Mouse (Mus musculus): Measurements from ENCODE around the gene Hcfc1. TPM values are rescaled to one million over a fixed set of nuclear protein-coding genes. Genes with fewer than 3 reads are reported as not detected.

Hcfc1 gene
- polyA plus RNA-seq (2016; fragmentation: Nextera tagmentation; extraction: Ambion mirVana): 69.6 and 78.0 TPM in 2 replicates

DNA sequence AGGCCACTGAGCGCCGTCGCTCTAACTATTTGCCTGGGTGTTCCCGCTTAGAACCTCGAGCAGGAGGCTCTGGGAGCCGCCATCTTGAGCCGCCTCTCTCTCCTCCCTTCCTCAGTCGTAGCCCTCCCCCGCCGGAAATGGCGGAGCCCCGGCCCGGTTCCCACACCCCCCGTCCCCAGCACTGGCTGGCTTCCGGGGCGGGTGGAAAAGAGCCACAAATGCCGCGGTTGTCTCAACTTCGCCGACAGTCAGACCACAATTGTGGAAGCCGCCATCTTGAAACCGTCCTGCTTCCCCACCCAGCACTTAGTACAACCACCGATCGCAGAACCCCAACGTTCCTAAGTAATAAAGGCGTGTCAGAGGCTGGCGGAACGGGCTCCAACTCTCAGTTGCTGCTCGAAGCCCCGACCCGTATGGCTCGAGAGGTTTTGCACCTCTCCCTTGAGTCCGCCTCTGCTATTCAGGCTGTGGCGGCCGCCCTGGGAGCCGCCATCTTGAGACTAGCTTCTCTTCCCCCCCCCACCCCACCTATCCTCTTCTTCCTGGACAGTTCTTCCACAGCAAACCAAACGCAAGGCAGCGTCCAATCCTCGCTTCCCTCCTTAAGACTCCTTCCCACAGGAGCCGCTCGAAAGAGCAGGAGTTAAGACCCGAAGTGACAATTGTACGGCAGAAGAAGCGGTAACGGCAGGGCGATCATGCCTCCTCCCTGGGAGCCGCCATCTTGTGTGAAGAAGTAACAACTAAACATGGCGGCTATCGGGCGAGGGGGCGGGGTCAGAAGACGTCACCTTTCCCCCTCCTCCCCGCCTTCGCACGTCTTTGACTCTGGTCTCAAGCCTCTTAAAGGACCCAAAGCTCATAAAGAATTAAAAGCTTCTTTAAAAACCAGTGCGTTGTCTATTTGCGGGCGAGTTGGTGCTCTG lies at the start of gene Hcfc1:
Gene Hcfc1 (minus strand): TSS at position 110 of the 929 bp plus-strand sequence.
- Histone ChIP-seq H3K27ac (replicated peaks) (peak within 1 kb of the TSS; percentile 96), H3K27me3 (ENCODE audit: low read depth, poor library complexity, severe bottlenecking) (0 out of 2 replicates have a peak, but pooled peaks cover 14% of the 10 kb centered on the region), H3K4me1 (peaks cover 22% of the 10 kb centered on the region), H3K36me3 (peaks cover 33% of the 10 kb centered on the region), H3K9me3 (replicated peaks) (0 out of 2 replicates have a peak, but pooled peaks cover 4% of the 10 kb centered on the region), H3K4me3 (peak within 1 kb of the TSS; percentile 73)
- WGBS: 16% methylated on average over 58 of the region's 58 CpGs
- DNase-seq (ENCODE audit: low spot score): peak; percentile 84

DNA sequence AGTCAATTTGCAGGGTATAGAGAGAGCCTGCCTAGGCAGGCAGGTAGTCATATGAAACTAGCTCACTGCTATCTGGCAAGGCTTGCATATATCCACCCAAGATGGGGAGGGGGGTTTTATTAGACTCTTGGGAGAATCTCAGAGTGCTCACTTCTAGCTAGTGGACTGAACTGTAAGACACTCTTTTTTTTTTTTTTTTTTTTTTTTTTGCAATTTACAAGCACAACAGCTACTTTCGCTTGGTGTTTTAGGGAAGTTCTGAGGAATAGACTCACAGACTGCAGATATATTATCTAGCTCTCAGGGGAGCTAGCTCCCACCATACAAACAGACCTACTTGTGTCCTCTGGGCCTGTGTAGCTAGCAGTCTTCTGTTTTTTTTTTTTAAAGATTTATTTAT lies 48.4 kb upstream of the Hcfc1 start:
- DNase-seq (ENCODE audit: low spot score): no peak
- no peaks in the 10 kb centered on the region for H3K4me1 ChIP-seq
- H3K27me3 ChIP-seq (ENCODE audit: low read depth, poor library complexity, severe bottlenecking): no peaks in the 10 kb centered on the region
- H3K9me3 ChIP-seq (replicated peaks): no peaks in the 10 kb centered on the region
- no peak overlapping the region for H3K27ac ChIP-seq (replicated peaks)
- no peak overlapping the region for H3K4me3 ChIP-seq
- WGBS: 92% methylated on average over 1 of the region's 1 CpGs
- peaks cover 44% of the 10 kb centered on the region for H3K36me3 ChIP-seq

DNA sequence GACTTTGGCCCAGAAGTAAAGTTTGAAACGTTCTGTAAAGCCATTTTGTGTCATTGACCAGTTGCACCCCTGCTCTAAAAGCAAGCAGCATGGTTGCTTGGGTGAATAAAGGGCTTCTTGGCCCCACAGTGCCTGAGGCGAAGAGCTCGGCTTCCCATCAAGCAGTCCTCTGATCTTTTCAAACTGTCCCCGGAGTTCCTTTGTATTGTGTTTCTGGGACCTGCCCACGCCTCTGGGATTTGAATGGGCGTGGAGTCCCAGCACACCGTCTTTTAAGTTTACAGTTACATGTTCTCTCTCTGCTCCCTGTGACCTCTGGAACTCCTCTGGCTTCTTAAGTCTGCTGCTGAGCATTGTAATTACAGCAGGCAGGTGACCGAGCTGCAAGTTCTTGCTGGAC lies 41.9 kb upstream of the Hcfc1 start:
- no peak for DNase-seq (ENCODE audit: low spot score)
- WGBS: 30% methylated on average over 8 of the region's 8 CpGs
- Histone ChIP-seq H3K27ac (replicated peaks) (no peak overlapping the region), H3K36me3 (no peaks in the 10 kb centered on the region), H3K4me1 (peaks cover 5% of the 10 kb centered on the region), H3K4me3 (no peak overlapping the region), H3K27me3 (ENCODE audit: low read depth, poor library complexity, severe bottlenecking) (0 out of 2 replicates have a peak, but pooled peaks cover 4% of the 10 kb centered on the region), H3K9me3 (replicated peaks) (no peaks in the 10 kb centered on the region)

DNA sequence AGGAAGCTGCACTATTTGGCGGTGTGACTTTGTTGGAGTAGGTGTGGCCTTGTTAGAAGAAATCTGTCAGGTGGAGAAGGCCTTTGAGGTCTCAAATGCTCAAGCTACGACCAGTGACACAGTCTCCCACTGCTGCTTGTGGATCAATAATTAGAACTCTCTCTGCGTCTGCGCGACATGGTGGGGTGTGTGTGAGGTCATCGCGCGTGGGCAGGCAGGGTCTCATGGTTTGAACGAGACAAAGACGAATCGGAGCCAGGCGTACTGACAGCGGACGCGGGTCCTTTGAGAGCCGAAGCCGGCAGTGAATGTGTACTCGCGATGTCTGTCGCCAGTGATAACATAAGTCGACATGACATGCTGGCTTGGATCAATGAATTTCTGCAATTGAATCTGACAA lies 40.2 kb upstream of the Hcfc1 start:
- H3K9me3 ChIP-seq (replicated peaks): no peaks in the 10 kb centered on the region
- H3K4me3 ChIP-seq: no peak overlapping the region
- H3K27ac ChIP-seq (replicated peaks): no peak overlapping the region
- no peaks in the 10 kb centered on the region for H3K36me3 ChIP-seq
- peaks cover 5% of the 10 kb centered on the region for H3K4me1 ChIP-seq
- H3K27me3 ChIP-seq (ENCODE audit: low read depth, poor library complexity, severe bottlenecking): 0 out of 2 replicates have a peak, but pooled peaks cover 4% of the 10 kb centered on the region
- 85% methylated on average over 21 of the region's 21 CpGs for WGBS
- no peak for DNase-seq (ENCODE audit: low spot score)

DNA sequence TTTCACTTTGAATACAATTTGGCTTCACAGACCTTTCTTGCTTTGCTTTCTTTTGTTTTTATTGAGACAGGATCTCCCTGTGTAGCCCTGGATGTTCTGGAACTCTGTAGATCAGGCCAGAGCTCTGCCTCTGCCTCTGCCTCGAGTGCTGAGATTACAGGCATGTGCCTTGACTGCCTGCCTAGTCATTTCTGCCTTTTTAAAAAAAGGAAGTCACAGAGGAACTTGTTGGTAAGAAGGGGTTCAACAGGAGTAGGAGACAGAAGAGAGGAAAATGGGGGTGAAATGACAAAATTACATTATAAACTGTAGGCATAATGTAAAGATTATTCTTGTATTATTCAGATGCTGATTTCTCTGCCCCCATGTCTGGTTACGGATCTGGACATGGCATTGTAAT lies 37.5 kb upstream of the Hcfc1 start:
- peaks cover 14% of the 10 kb centered on the region for H3K4me1 ChIP-seq
- H3K36me3 ChIP-seq: no peaks in the 10 kb centered on the region
- DNase-seq (ENCODE audit: low spot score): no peak
- 74% methylated on average over 2 of the region's 2 CpGs for WGBS
- H3K27me3 ChIP-seq (ENCODE audit: low read depth, poor library complexity, severe bottlenecking): 0 out of 2 replicates have a peak, but pooled peaks cover 4% of the 10 kb centered on the region
- no peak overlapping the region for H3K4me3 ChIP-seq
- no peak overlapping the region for H3K27ac ChIP-seq (replicated peaks)
- H3K9me3 ChIP-seq (replicated peaks): no peaks in the 10 kb centered on the region

DNA sequence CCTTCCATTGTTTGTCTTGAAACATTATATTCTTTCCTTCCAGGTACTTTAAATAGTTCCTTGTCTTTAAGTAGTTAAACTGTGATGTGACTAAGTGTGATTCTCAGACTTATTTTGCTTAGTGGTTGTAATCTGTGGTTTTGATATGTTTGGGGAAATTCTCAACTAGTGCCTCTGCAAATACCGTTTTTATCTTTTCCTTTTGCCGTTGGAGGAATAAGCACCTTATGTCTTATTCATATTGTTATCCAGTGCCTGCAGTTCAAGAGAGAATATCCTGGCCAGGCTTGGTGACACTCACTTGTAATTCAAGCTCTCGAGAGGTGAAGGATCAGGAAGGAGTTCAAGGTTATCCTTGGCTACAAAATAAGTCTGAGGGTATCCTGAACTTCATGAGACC lies 34.9 kb upstream of the Hcfc1 start:
- H3K4me1 ChIP-seq: peaks cover 12% of the 10 kb centered on the region
- H3K9me3 ChIP-seq (replicated peaks): no peaks in the 10 kb centered on the region
- no peak overlapping the region for H3K4me3 ChIP-seq
- no peak overlapping the region for H3K27ac ChIP-seq (replicated peaks)
- H3K36me3 ChIP-seq: no peaks in the 10 kb centered on the region
- WGBS: 87% methylated on average over 3 of the region's 3 CpGs
- H3K27me3 ChIP-seq (ENCODE audit: low read depth, poor library complexity, severe bottlenecking): no peaks in the 10 kb centered on the region
- no peak for DNase-seq (ENCODE audit: low spot score)

DNA sequence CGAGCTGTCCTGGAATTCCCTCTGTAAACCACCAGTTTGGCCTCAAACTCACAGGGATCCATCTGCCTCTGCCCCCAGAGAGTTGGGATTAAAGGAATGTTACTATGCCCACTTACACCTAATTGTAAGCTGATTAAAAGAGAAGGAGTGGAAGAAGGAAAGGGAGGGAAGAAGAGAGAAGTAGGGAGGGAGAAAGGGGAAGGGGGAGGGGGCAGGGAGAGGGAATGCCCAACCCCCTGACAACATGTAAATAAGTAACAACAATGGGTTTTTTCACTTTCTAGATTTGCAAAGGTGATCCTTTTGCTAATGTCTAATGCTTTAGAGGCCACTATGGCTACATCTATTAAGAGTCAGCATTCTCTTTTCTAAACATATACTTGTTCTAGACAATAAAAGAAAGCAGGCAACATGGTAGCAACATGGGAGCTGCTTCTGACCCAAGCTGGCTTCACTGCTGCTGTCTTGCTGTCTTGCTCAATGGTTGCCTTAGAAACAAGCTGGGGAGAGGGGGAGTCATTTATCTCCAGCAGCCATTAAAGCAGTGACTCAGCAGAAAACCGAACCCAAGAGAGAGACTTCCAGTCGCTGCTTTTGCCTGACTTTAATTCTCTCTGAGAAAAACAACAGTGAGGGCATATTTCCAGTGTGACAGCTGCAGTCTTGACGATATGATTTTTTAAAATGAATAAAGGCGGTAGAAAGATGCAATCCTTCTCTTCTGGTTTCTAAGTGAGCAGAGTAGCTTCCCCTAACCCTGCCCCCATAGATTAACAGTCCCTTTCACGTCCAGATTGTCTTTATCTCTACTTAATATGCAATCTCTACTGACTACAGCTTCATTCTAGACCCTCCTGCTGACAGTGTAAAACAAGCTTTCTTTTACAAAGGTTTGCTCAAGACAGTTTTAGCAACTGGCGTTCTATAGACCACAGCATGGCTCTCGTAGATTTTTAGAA lies 33.0 kb upstream of the Hcfc1 start:
- WGBS: 31% methylated on average over 8 of the region's 8 CpGs
- no peaks in the 10 kb centered on the region for H3K27me3 ChIP-seq (ENCODE audit: low read depth, poor library complexity, severe bottlenecking)
- DNase-seq (ENCODE audit: low spot score): peak; percentile 38
- H3K36me3 ChIP-seq: no peaks in the 10 kb centered on the region
- peak overlapping the region; percentile 11; the same call in 1 of the 2 replicates for H3K4me3 ChIP-seq
- H3K9me3 ChIP-seq (replicated peaks): no peaks in the 10 kb centered on the region
- H3K27ac ChIP-seq (replicated peaks): peak overlapping the region; percentile 78
- H3K4me1 ChIP-seq: peaks cover 12% of the 10 kb centered on the region

DNA sequence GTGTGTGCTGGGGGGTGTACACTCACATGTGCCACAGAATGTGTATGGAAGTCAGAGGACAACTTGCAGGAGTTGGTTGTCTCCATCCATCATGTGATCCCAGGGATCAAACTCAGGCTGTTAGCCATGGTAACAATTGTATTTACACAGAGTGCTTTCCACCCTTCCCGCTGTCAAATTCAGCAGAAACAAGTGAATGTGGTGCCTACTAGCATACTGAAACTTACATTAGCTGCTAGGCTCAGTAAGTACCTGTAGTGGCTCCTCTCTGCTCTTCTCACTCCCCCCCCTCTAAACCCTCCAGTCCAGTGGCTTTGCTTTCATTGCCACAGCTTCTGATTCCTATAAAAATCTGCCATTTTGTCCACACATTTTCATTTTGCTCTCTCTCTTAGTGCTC lies 11.6 kb upstream of the Hcfc1 start:
- H3K4me3 ChIP-seq: no peak overlapping the region
- H3K4me1 ChIP-seq: no peaks in the 10 kb centered on the region
- WGBS: 76% methylated on average over 1 of the region's 1 CpGs
- H3K27ac ChIP-seq (replicated peaks): no peak overlapping the region
- H3K27me3 ChIP-seq (ENCODE audit: low read depth, poor library complexity, severe bottlenecking): no peaks in the 10 kb centered on the region
- no peak for DNase-seq (ENCODE audit: low spot score)
- no peaks in the 10 kb centered on the region for H3K9me3 ChIP-seq (replicated peaks)
- no peaks in the 10 kb centered on the region for H3K36me3 ChIP-seq

DNA sequence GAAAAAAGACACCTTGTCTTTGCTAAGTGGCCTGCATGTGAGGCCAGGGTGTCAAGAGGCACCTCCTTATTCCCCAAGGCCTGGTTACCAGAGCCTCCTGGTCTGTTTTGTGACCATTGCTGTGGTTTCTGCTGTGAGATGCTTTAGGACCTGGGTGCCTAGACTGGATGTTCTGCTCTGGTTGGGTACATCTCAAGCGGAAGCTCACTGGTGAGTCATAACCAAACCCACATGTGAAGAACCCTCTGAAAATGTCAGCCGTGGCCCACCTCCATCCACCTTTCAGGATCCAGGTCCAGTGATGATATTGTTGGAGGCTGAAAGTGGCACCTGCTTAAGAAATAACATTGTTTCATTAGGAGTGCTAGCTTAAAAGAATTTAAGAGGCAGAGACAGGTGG lies 10.1 kb upstream of the Hcfc1 start:
- H3K27me3 ChIP-seq (ENCODE audit: low read depth, poor library complexity, severe bottlenecking): no peaks in the 10 kb centered on the region
- 92% methylated on average over 2 of the region's 2 CpGs for WGBS
- no peaks in the 10 kb centered on the region for H3K9me3 ChIP-seq (replicated peaks)

DNA sequence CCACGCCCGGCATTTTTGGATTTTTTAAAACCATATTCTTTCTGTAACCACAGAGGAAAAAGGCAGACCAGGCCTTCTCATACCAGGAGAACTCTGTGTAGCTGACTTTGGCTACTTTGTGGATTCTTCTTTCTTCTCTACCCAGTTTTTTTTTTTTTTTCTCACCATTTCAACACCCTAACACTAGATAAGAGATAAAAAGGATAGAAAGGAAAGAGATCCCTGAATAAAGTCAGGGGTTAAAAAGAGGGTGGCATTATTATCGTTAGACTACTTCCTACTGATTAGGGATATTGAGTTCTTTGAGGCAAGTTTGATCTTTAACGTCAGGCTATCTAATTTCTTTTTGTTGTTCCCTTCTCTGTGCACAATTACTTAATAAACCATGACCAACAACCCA lies 6.6 kb upstream of the Hcfc1 start:
- WGBS: 85% methylated on average over 4 of the region's 4 CpGs
- peaks cover 2% of the 10 kb centered on the region; the same call in 1 of the 2 replicates for H3K4me1 ChIP-seq
- H3K36me3 ChIP-seq: no peaks in the 10 kb centered on the region
- H3K4me3 ChIP-seq: no peak overlapping the region
- no peaks in the 10 kb centered on the region for H3K27me3 ChIP-seq (ENCODE audit: low read depth, poor library complexity, severe bottlenecking)
- H3K9me3 ChIP-seq (replicated peaks): no peaks in the 10 kb centered on the region
- DNase-seq (ENCODE audit: low spot score): no peak
- H3K27ac ChIP-seq (replicated peaks): no peak overlapping the region

More for the DNA sequence above, 10.1 kb upstream of the Hcfc1 start:
- no peak for DNase-seq (ENCODE audit: low spot score)
- Histone ChIP-seq H3K4me1 (no peaks in the 10 kb centered on the region), H3K27ac (replicated peaks) (no peak overlapping the region), H3K4me3 (no peak overlapping the region), H3K36me3 (no peaks in the 10 kb centered on the region)

DNA sequence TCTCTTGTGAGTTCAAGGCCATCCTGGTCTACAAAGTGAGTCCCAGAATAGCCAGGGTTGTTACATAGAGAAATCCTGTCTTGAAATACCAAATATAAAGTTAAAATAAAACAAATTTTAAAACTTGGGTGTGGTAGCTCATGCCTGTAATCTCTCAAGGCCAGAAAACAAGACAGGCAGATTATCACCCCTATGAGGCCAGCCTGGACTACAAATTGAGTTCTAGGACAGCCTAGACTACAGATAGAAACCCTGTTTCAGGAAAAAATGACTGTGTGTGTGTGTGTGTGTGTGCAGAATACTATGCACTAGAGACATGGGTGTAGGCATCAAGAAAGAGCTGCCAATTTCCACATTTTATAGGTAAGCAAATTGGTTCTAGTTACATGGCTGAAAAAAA lies 4.6 kb upstream of the Hcfc1 start:
- peaks cover 2% of the 10 kb centered on the region; the same call in 1 of the 2 replicates for H3K4me1 ChIP-seq
- H3K27me3 ChIP-seq (ENCODE audit: low read depth, poor library complexity, severe bottlenecking): 0 out of 2 replicates have a peak, but pooled peaks cover 14% of the 10 kb centered on the region
- no peak for DNase-seq (ENCODE audit: low spot score)
- 0 out of 2 replicates have a peak, but pooled peaks cover 4% of the 10 kb centered on the region for H3K9me3 ChIP-seq (replicated peaks)
- H3K4me3 ChIP-seq: no peak overlapping the region
- no peaks in the 10 kb centered on the region for H3K36me3 ChIP-seq
- H3K27ac ChIP-seq (replicated peaks): no peak overlapping the region

DNA sequence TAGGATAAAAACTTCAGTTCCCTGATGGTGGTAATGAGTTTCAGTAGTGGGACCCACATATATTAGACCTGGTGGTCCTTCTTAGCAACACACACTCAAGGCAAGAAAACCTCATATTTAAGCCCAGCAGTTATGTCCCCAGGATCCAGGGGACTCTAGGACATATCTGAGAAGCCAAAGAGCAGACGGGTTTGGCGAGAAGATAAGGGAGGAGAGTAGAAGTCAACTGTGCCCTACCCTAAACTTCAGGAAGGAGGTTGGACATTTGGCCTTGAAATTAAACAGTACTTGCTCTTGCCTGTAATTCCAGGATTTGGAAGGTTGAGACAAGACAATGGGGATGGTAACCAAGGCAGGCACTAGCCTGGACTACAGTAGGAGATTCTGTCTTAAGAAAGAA lies 3.6 kb upstream of the Hcfc1 start:
- DNase-seq (ENCODE audit: low spot score): no peak
- peaks cover under 1% of the 10 kb centered on the region; the same call in 1 of the 2 replicates for H3K36me3 ChIP-seq
- H3K4me1 ChIP-seq: peaks cover 3% of the 10 kb centered on the region
- H3K9me3 ChIP-seq (replicated peaks): 0 out of 2 replicates have a peak, but pooled peaks cover 4% of the 10 kb centered on the region
- WGBS: 77% methylated on average over 2 of the region's 2 CpGs
- no peak overlapping the region for H3K27ac ChIP-seq (replicated peaks)
- 0 out of 2 replicates have a peak, but pooled peaks cover 14% of the 10 kb centered on the region for H3K27me3 ChIP-seq (ENCODE audit: low read depth, poor library complexity, severe bottlenecking)
- H3K4me3 ChIP-seq: no peak overlapping the region

Data from midbrain, embryonic 10.5 days (tissue).